Mouse (Mus musculus) midbrain, embryonic 12.5 days (tissue): ENCODE data around the gene Pet117. TPM values are rescaled to one million over a fixed set of nuclear protein-coding genes. Genes with fewer than 3 reads are reported as not detected.

Source experiments
- ATAC-seq: fragments of 200-750 bp; cut with Nextera tagmentation; 2 replicates; pipeline ENCODE4 v1.8.0; 2017; ENCODE audit warnings: low read depth, moderate TSS enrichment, moderate library complexity; ENCODE audit not compliant: low FRiP score
- H3K27ac ChIP-seq: fragments of 300-500 bp; sonication (generic); replicated peaks from 2 replicates; pipeline ENCODE4 v1.5.1; 2016; ENCODE audit warnings: mild to moderate bottlenecking
- H3K27me3 ChIP-seq: fragments of 300-500 bp; sonication (generic); 2 replicates; pipeline ENCODE4 v1.6.1; 2016; ENCODE audit warnings: mild to moderate bottlenecking
- H3K36me3 ChIP-seq: fragments of 300-500 bp; sonication (generic); 2 replicates; pipeline ENCODE4 v1.6.1; 2016
- H3K4me1 ChIP-seq: fragments of 300-500 bp; sonication (generic); 2 replicates; pipeline ENCODE4 v1.6.1; 2016
- H3K4me2 ChIP-seq: fragments of 300-500 bp; sonication (generic); replicated peaks from 2 replicates; pipeline ENCODE4 v1.6.1; 2016; ENCODE audit warnings: mild to moderate bottlenecking, moderate library complexity
- H3K4me3 ChIP-seq: fragments of 300-500 bp; sonication (generic); 2 replicates; pipeline ENCODE4 v1.5.1; 2016; ENCODE audit warnings: mild to moderate bottlenecking
- H3K9ac ChIP-seq: fragments of 300-500 bp; sonication (generic); replicated peaks from 2 replicates; pipeline ENCODE4 v1.6.1; 2016; ENCODE audit warnings: mild to moderate bottlenecking, moderate library complexity
- H3K9me3 ChIP-seq: fragments of 300-500 bp; sonication (generic); 2 replicates; pipeline ENCODE4 v1.6.1; 2016; ENCODE audit warnings: mild to moderate bottlenecking
- WGBS: fragments of 180-500 bp; shearing (Covaris S2); methylation state at CpG from one replicate; pipeline ENCODE4 v1.1.7; 2016; 5-methylcytosine and 5-hydroxymethylcytosine counted together
- polyA plus RNA-seq: library from polyadenylated mRNA; unstranded; fragments of >200 nt; fragmentation: Nextera tagmentation; extraction: Ambion mirVana; gene quantifications from 2 replicates; pipeline ENCODE4 v1.2.1, GENCODE M21; 2016

The Pet117 gene
- polyA plus RNA-seq, 1 experiment from 2014 or later, result not detected

- Histone ChIP-seq H3K4me3 (no peak overlapping the region), H3K27me3 (no peaks in the 10 kb centered on the region), H3K9ac (no peak overlapping the region), H3K9me3 (no peaks in the 10 kb centered on the region), H3K4me1 (no peaks in the 10 kb centered on the region), H3K27ac (no peak overlapping the region), H3K4me2 (no peak overlapping the region), H3K36me3 (peaks cover 67% of the 10 kb centered on the region)
- WGBS, result 51% methylated on average over 2 of the region's 2 CpGs
- ATAC-seq, result no peak
Observed at GRCm38 (mm10) chr2:144386296-144386695, 17.5 kb downstream of the Pet117 start.

- H3K9ac ChIP-seq, result no peak overlapping the region
Observed at GRCm38 (mm10) chr2:144388416-144388815, 19.6 kb downstream of the Pet117 start.

GRCm38 (mm10) chr2:144399531-144399930 is 30.7 kb downstream of the Pet117 start:
- WGBS, result 95% methylated on average over 4 of the region's 4 CpGs
- no peaks in the 10 kb centered on the region for H3K4me1 ChIP-seq
- no peaks in the 10 kb centered on the region for H3K9me3 ChIP-seq
- H3K4me3 ChIP-seq, result no peak overlapping the region
- no peak overlapping the region for H3K9ac ChIP-seq
- H3K27ac ChIP-seq, result no peak overlapping the region
- H3K36me3 ChIP-seq, result peaks cover 90% of the 10 kb centered on the region
- no peaks in the 10 kb centered on the region for H3K27me3 ChIP-seq
- ATAC-seq, result no peak
- no peak overlapping the region for H3K4me2 ChIP-seq

More at GRCm38 (mm10) chr2:144388416-144388815, 19.6 kb downstream of the Pet117 start:
- no peaks in the 10 kb centered on the region for H3K9me3 ChIP-seq
- H3K4me3 ChIP-seq, result no peak overlapping the region
- no peaks in the 10 kb centered on the region for H3K27me3 ChIP-seq
- 88% methylated on average over 3 of the region's 3 CpGs for WGBS
- ATAC-seq, result no peak
- no peaks in the 10 kb centered on the region for H3K4me1 ChIP-seq
- H3K27ac ChIP-seq, result no peak overlapping the region
- no peak overlapping the region for H3K4me2 ChIP-seq
- peaks cover 58% of the 10 kb centered on the region for H3K36me3 ChIP-seq

- Histone ChIP-seq H3K4me1 (no peaks in the 10 kb centered on the region), H3K4me2 (no peak overlapping the region), H3K27me3 (no peaks in the 10 kb centered on the region), H3K27ac (no peak overlapping the region), H3K9ac (no peak overlapping the region), H3K36me3 (peaks cover 86% of the 10 kb centered on the region), H3K4me3 (no peak overlapping the region), H3K9me3 (no peaks in the 10 kb centered on the region)
- WGBS, result 98% methylated on average over 6 of the region's 6 CpGs
- ATAC-seq, result no peak
Observed at GRCm38 (mm10) chr2:144400659-144401058, 31.9 kb downstream of the Pet117 start.

GRCm38 (mm10) chr2:144409037-144409436 is 40.2 kb downstream of the Pet117 start:
- H3K9me3 ChIP-seq, result no peaks in the 10 kb centered on the region
- H3K4me1 ChIP-seq, result no peaks in the 10 kb centered on the region
- no peak overlapping the region for H3K27ac ChIP-seq
- no peak overlapping the region for H3K4me3 ChIP-seq
- H3K4me2 ChIP-seq, result no peak overlapping the region
- no peak for ATAC-seq
- 95% methylated on average over 4 of the region's 4 CpGs for WGBS
- peaks cover 59% of the 10 kb centered on the region for H3K36me3 ChIP-seq
- H3K9ac ChIP-seq, result no peak overlapping the region
- H3K27me3 ChIP-seq, result no peaks in the 10 kb centered on the region

- Histone ChIP-seq H3K4me3 (no peak overlapping the region), H3K9ac (no peak overlapping the region), H3K4me2 (no peak overlapping the region), H3K27me3 (no peaks in the 10 kb centered on the region), H3K4me1 (no peaks in the 10 kb centered on the region), H3K9me3 (no peaks in the 10 kb centered on the region), H3K27ac (no peak overlapping the region), H3K36me3 (peaks cover 47% of the 10 kb centered on the region)
- ATAC-seq, result no peak
- WGBS, result 90% methylated on average over 3 of the region's 3 CpGs
Observed at GRCm38 (mm10) chr2:144410603-144411002, 41.8 kb downstream of the Pet117 start.

GRCm38 (mm10) chr2:144414646-144415045 is 45.9 kb downstream of the Pet117 start:
- Histone ChIP-seq H3K4me2 (no peak overlapping the region), H3K27me3 (no peaks in the 10 kb centered on the region), H3K9ac (no peak overlapping the region), H3K4me3 (no peak overlapping the region), H3K4me1 (peaks cover 8% of the 10 kb centered on the region; the same call in 1 of the 2 replicates), H3K9me3 (no peaks in the 10 kb centered on the region), H3K36me3 (peaks cover 14% of the 10 kb centered on the region; the same call in 1 of the 2 replicates), H3K27ac (no peak overlapping the region)
- 88% methylated on average over 1 of the region's 1 CpGs for WGBS
- no peak for ATAC-seq

GRCm38 (mm10) chr2:144416859-144417258 is 48.1 kb downstream of the Pet117 start:
- no peaks in the 10 kb centered on the region for H3K27me3 ChIP-seq
- no peak overlapping the region for H3K27ac ChIP-seq
- H3K9ac ChIP-seq, result no peak overlapping the region
- no peak overlapping the region for H3K4me3 ChIP-seq
- ATAC-seq, result no peak
- no peak overlapping the region for H3K4me2 ChIP-seq
- WGBS, result 44% methylated on average over 8 of the region's 8 CpGs
- H3K36me3 ChIP-seq, result peaks cover 10% of the 10 kb centered on the region; the same call in 1 of the 2 replicates
- peaks cover 8% of the 10 kb centered on the region; the same call in 1 of the 2 replicates for H3K4me1 ChIP-seq
- H3K9me3 ChIP-seq, result no peaks in the 10 kb centered on the region

- Histone ChIP-seq H3K4me1 (peaks cover 8% of the 10 kb centered on the region; the same call in 1 of the 2 replicates), H3K27me3 (no peaks in the 10 kb centered on the region), H3K36me3 (0 out of 2 replicates have a peak, but pooled peaks cover 5% of the 10 kb centered on the region), H3K9ac (no peak overlapping the region), H3K4me2 (no peak overlapping the region), H3K4me3 (no peak overlapping the region), H3K27ac (no peak overlapping the region), H3K9me3 (no peaks in the 10 kb centered on the region)
- WGBS, result 23% methylated on average over 2 of the region's 2 CpGs
- ATAC-seq, result no peak
Observed at GRCm38 (mm10) chr2:144418062-144418461, 49.3 kb downstream of the Pet117 start.

GRCm38 (mm10) chr2:144422094-144422675 is 53.4 kb downstream of the Pet117 start:
- no peaks in the 10 kb centered on the region for H3K27me3 ChIP-seq
- 88% methylated on average over 10 of the region's 10 CpGs for WGBS
- peaks cover 8% of the 10 kb centered on the region; the same call in 1 of the 2 replicates for H3K4me1 ChIP-seq
- no peak for ATAC-seq
- H3K36me3 ChIP-seq, result no peaks in the 10 kb centered on the region
- no peaks in the 10 kb centered on the region for H3K9me3 ChIP-seq
- H3K27ac ChIP-seq, result no peak overlapping the region
- H3K4me2 ChIP-seq, result no peak overlapping the region
- H3K4me3 ChIP-seq, result no peak overlapping the region
- no peak overlapping the region for H3K9ac ChIP-seq

Other genes with a start within 250 kb of the Pet117 start
- 15.2 and 17.5 TPM in 2 replicates for gene Mgme1, start 98.3 kb upstream of the Pet117 start, polyA plus RNA-seq
- gene Snx5, start 98.1 kb upstream of the Pet117 start, polyA plus RNA-seq, result 93.3 and 97.2 TPM in 2 replicates
- gene Ovol2, start 36.9 kb upstream of the Pet117 start, polyA plus RNA-seq, result not detected in 2 replicates
- 46.0 and 47.1 TPM in 2 replicates for gene Kat14, start within 50 bp of the Pet117 start, polyA plus RNA-seq
- gene Dzank1, start 158.4 kb downstream of the Pet117 start, polyA plus RNA-seq, result 3.6 and 4.8 TPM in 2 replicates
- gene Polr3f, start 158.7 kb downstream of the Pet117 start, polyA plus RNA-seq, result 33.9 and 36.5 TPM in 2 replicates
- gene Rbbp9, start 181.9 kb downstream of the Pet117 start, polyA plus RNA-seq, result 60.3 and 62.0 TPM in 2 replicates
- 109 and 115 TPM in 2 replicates for gene Sec23b, start 187.2 kb downstream of the Pet117 start, polyA plus RNA-seq
- 38.4 and 48.4 TPM in 2 replicates for gene Smim26, start 225.1 kb downstream of the Pet117 start, polyA plus RNA-seq
- gene Dtd1, start 230.9 kb downstream of the Pet117 start, polyA plus RNA-seq, result 36.6 and 39.9 TPM in 2 replicates